Mouse (Mus musculus) C2C12 (cell line): ENCODE measurements around the gene Helq.

Experiments
- CEBPB ChIP-seq: IDR thresholded peaks from one replicate; pipeline ENCODE4 v1.6.1; 2011; ENCODE audit warnings: low read depth, mild to moderate bottlenecking, control low read depth, moderate library complexity
- CTCF ChIP-seq: IDR thresholded peaks from one replicate; pipeline ENCODE4 v1.5.1; 2011; ENCODE audit not compliant: control insufficient read depth, insufficient read depth, insufficient read length
- FOSL1 ChIP-seq: IDR thresholded peaks from one replicate; pipeline ENCODE4 v1.8.0; 2011; ENCODE audit warnings: mild to moderate bottlenecking, low read length; ENCODE audit not compliant: poor library complexity, insufficient read depth, severe bottlenecking
- MYOG ChIP-seq: IDR thresholded peaks from one replicate; pipeline ENCODE4 v1.6.1; 2011; ENCODE audit not compliant: control insufficient read depth, insufficient read length; ENCODE audit errors: extremely low read depth
- USF1 ChIP-seq: IDR thresholded peaks from one replicate; pipeline ENCODE4 v1.6.1; 2011; ENCODE audit warnings: low read depth, mild to moderate bottlenecking, control low read depth, moderate library complexity

- TF ChIP-seq CTCF: no peak
- no peak for TF ChIP-seq FOSL1
- TF ChIP-seq USF1: no peak
- no peak for TF ChIP-seq MYOG
- no peak for TF ChIP-seq CEBPB
Observed at GRCm38 (mm10) chr5:100734535-100734934, 63.9 kb downstream of the Helq start.
